Mouse (Mus musculus) liver, embryonic 16.5 days (tissue): ENCODE measurements around the gene Mak. TPM values are rescaled to one million over a fixed set of nuclear protein-coding genes. Genes with fewer than 3 reads are reported as not detected.
A peak's percentile ranks its signal among the peaks of the same experiment; 100 is the strongest.

Experiments used
- ATAC-seq: fragments of 200-750 bp; cut with Nextera tagmentation; 2 replicates; pipeline ENCODE4 v1.8.0; 2017; ENCODE audit warnings: low read depth, mild to moderate bottlenecking, moderate number of reproducible peaks, moderate library complexity
- H3K27ac ChIP-seq: fragments of 300-500 bp; sonication (generic); 2 replicates; pipeline ENCODE4 v1.5.1; 2014; ENCODE audit warnings: mild to moderate bottlenecking, low read length
- H3K27me3 ChIP-seq: fragments of 300-500 bp; sonication (generic); 2 replicates; pipeline ENCODE4 v1.6.1; 2014; ENCODE audit warnings: low read depth, low read length, mixed read lengths; ENCODE audit not compliant: control insufficient read depth, insufficient read depth
- H3K36me3 ChIP-seq: fragments of 300-500 bp; sonication (generic); 2 replicates; pipeline ENCODE4 v1.6.1; 2014; ENCODE audit warnings: mild to moderate bottlenecking; ENCODE audit not compliant: control insufficient read depth, insufficient read depth
- H3K4me1 ChIP-seq: fragments of 300-500 bp; sonication (generic); 2 replicates; pipeline ENCODE4 v1.6.1; 2014; ENCODE audit warnings: low read depth, low read length, mixed read lengths; ENCODE audit not compliant: control insufficient read depth
- H3K4me2 ChIP-seq: fragments of 300-500 bp; sonication (generic); 2 replicates; pipeline ENCODE4 v1.6.1; 2014; ENCODE audit warnings: low read depth, low read length, mixed read lengths
- H3K4me3 ChIP-seq: fragments of 300-500 bp; sonication (generic); 2 replicates; pipeline ENCODE4 v1.5.1; 2014; ENCODE audit warnings: low read depth, mild to moderate bottlenecking, low read length
- H3K9ac ChIP-seq: fragments of 300-500 bp; sonication (generic); 2 replicates; pipeline ENCODE4 v1.6.1; 2014; ENCODE audit warnings: low read depth, low read length
- H3K9me3 ChIP-seq: fragments of 300-500 bp; sonication (generic); replicated peaks from 2 replicates; pipeline ENCODE4 v1.6.1; 2016; ENCODE audit warnings: low read length; ENCODE audit not compliant: control insufficient read depth
- WGBS: fragments of 180-500 bp; shearing (Covaris S2); extraction: QIAGEN DNeasy Blood & Tissue Kit; methylation state at CpG from one replicate; pipeline ENCODE4 v1.1.7; 2014; ENCODE audit not compliant: insufficient replicate concordance; 5-methylcytosine and 5-hydroxymethylcytosine counted together
- polyA plus RNA-seq: library from polyadenylated mRNA; unstranded; fragments of >200 nt; fragmentation: Nextera tagmentation; extraction: Ambion mirVana; gene quantifications from 2 replicates; pipeline ENCODE4 v1.2.1, GENCODE M21; 2015

Gene Mak
- polyA plus RNA-seq, 1 experiment from 2014 or later, result 0.11 TPM

- H3K9me3 ChIP-seq, result no peaks in the 10 kb centered on the region
- peaks cover 5% of the 10 kb centered on the region for H3K4me1 ChIP-seq
- H3K4me3 ChIP-seq, result no peak overlapping the region
- WGBS, result 71% methylated on average over 6 of the region's 6 CpGs
- no peak for ATAC-seq
- H3K4me2 ChIP-seq, result no peak overlapping the region
- H3K27ac ChIP-seq, result no peak overlapping the region
- H3K27me3 ChIP-seq, result peaks cover 25% of the 10 kb centered on the region
- no peaks in the 10 kb centered on the region for H3K36me3 ChIP-seq
- no peak overlapping the region for H3K9ac ChIP-seq
Measured at GRCm38 (mm10) chr13:41080700-41081099, 1.2 kb upstream of the Mak start.

- Histone ChIP-seq H3K9ac (no peak overlapping the region), H3K27ac (no peak overlapping the region), H3K9me3 (no peaks in the 10 kb centered on the region), H3K4me1 (peaks cover 5% of the 10 kb centered on the region), H3K4me2 (peak overlapping the region; percentile 80; the same call in 1 of the 2 replicates), H3K4me3 (no peak overlapping the region), H3K36me3 (no peaks in the 10 kb centered on the region), H3K27me3 (peaks cover 25% of the 10 kb centered on the region)
- ATAC-seq, result no peak
- 43% methylated on average over 5 of the region's 5 CpGs for WGBS
Measured at GRCm38 (mm10) chr13:41079859-41080258, 353 bp upstream of the Mak start.

- H3K27me3 ChIP-seq, result peaks cover 25% of the 10 kb centered on the region
- H3K9ac ChIP-seq, result no peak overlapping the region
- H3K4me3 ChIP-seq, result peak overlapping the region; percentile 50
- no peaks in the 10 kb centered on the region for H3K36me3 ChIP-seq
- no peaks in the 10 kb centered on the region for H3K9me3 ChIP-seq
- peak; percentile 19; the same call in 1 of the 2 replicates for ATAC-seq
- peak overlapping the region; percentile 80 for H3K4me2 ChIP-seq
- WGBS, result 11% methylated on average over 24 of the region's 24 CpGs
- H3K27ac ChIP-seq, result no peak overlapping the region
- peaks cover 5% of the 10 kb centered on the region for H3K4me1 ChIP-seq
Measured at GRCm38 (mm10) chr13:41078690-41079420, 651 bp downstream of the Mak start.

- H3K27me3 ChIP-seq, result peaks cover 25% of the 10 kb centered on the region
- no peak for ATAC-seq
- no peaks in the 10 kb centered on the region for H3K36me3 ChIP-seq
- H3K9ac ChIP-seq, result no peak overlapping the region
- no peak overlapping the region for H3K27ac ChIP-seq
- no peak overlapping the region for H3K4me2 ChIP-seq
- WGBS, result 53% methylated on average over 9 of the region's 9 CpGs
- H3K4me1 ChIP-seq, result peaks cover 5% of the 10 kb centered on the region
- H3K4me3 ChIP-seq, result no peak overlapping the region
- H3K9me3 ChIP-seq, result no peaks in the 10 kb centered on the region
Measured at GRCm38 (mm10) chr13:41077921-41078320, 1.6 kb downstream of the Mak start.

- H3K9me3 ChIP-seq, result no peaks in the 10 kb centered on the region
- 52% methylated on average over 5 of the region's 5 CpGs for WGBS
- H3K27ac ChIP-seq, result no peak overlapping the region
- no peak overlapping the region for H3K4me3 ChIP-seq
- no peak overlapping the region for H3K4me2 ChIP-seq
- no peaks in the 10 kb centered on the region for H3K4me1 ChIP-seq
- no peak overlapping the region for H3K9ac ChIP-seq
- ATAC-seq, result no peak
- no peaks in the 10 kb centered on the region for H3K36me3 ChIP-seq
- peaks cover 13% of the 10 kb centered on the region for H3K27me3 ChIP-seq
Measured at GRCm38 (mm10) chr13:41073819-41074218, 5.7 kb downstream of the Mak start.

GRCm38 (mm10) chr13:41071617-41072016, 7.9 kb downstream of the Mak start:
- Histone ChIP-seq H3K9ac (no peak overlapping the region), H3K4me2 (no peak overlapping the region), H3K27me3 (no peaks in the 10 kb centered on the region), H3K27ac (no peak overlapping the region), H3K4me3 (no peak overlapping the region), H3K9me3 (no peaks in the 10 kb centered on the region), H3K36me3 (no peaks in the 10 kb centered on the region), H3K4me1 (no peaks in the 10 kb centered on the region)
- no peak for ATAC-seq
- 74% methylated on average over 11 of the region's 11 CpGs for WGBS

GRCm38 (mm10) chr13:41067618-41068017, 11.9 kb downstream of the Mak start:
- Histone ChIP-seq H3K27ac (no peak overlapping the region), H3K9me3 (no peaks in the 10 kb centered on the region), H3K36me3 (no peaks in the 10 kb centered on the region), H3K9ac (no peak overlapping the region), H3K4me1 (no peaks in the 10 kb centered on the region), H3K4me3 (no peak overlapping the region), H3K4me2 (no peak overlapping the region), H3K27me3 (no peaks in the 10 kb centered on the region)
- ATAC-seq, result no peak
- 78% methylated on average over 4 of the region's 4 CpGs for WGBS

- no peak overlapping the region for H3K9ac ChIP-seq
- no peak overlapping the region for H3K4me3 ChIP-seq
- no peaks in the 10 kb centered on the region for H3K36me3 ChIP-seq
- 46% methylated on average over 5 of the region's 5 CpGs for WGBS
- no peak for ATAC-seq
- no peaks in the 10 kb centered on the region for H3K4me1 ChIP-seq
- H3K27me3 ChIP-seq, result no peaks in the 10 kb centered on the region
- H3K4me2 ChIP-seq, result no peak overlapping the region
- no peaks in the 10 kb centered on the region for H3K9me3 ChIP-seq
- H3K27ac ChIP-seq, result no peak overlapping the region
Measured at GRCm38 (mm10) chr13:41051965-41052364, 27.5 kb downstream of the Mak start.

- WGBS, result 67% methylated on average over 6 of the region's 6 CpGs
- no peaks in the 10 kb centered on the region for H3K4me1 ChIP-seq
- no peak overlapping the region for H3K4me3 ChIP-seq
- no peak for ATAC-seq
- no peaks in the 10 kb centered on the region for H3K9me3 ChIP-seq
- peaks cover 5% of the 10 kb centered on the region; the same call in 1 of the 2 replicates for H3K27me3 ChIP-seq
- no peak overlapping the region for H3K4me2 ChIP-seq
- H3K27ac ChIP-seq, result no peak overlapping the region
- no peak overlapping the region for H3K9ac ChIP-seq
- H3K36me3 ChIP-seq, result no peaks in the 10 kb centered on the region
Measured at GRCm38 (mm10) chr13:41047280-41047679, 32.2 kb downstream of the Mak start.
